Mouse (Mus musculus): ENCODE results near the gene Adamts10. TPM values are rescaled to one million over a fixed set of nuclear protein-coding genes. Genes with fewer than 3 reads are reported as not detected.

Gene Adamts10
- polyA plus RNA-seq, 1 experiment from 2014 or later = 45.9 TPM

DNA sequence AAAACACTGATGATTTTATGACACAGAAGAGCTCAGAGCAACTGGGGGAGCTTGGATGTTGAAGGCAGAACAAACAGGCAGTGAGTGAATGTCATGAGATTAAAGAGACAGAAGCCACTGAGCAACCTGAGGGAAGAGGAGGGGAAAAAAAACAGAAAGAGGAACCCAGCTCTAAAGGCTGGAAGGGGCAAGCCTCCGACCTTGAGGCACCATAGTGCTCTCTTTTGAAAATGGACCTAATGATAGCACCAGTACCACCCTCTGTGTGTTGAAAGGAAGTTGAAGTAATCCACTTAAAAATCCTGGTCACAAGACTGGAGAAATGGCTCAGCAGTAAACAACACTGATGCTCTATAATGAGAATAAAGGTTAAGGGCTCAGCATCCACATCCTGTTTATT lies 40.6 kb downstream of the Adamts10 start:
- no peak overlapping the region for H3K4me2 ChIP-seq (ENCODE audit: low read depth, low read length)
- no peaks in the 10 kb centered on the region for H3K27me3 ChIP-seq (ENCODE audit: control insufficient read depth, insufficient read depth, low read length)
- H3K9me3 ChIP-seq (ENCODE audit: control insufficient read depth, low read length) = no peaks in the 10 kb centered on the region
- H3K4me1 ChIP-seq (ENCODE audit: control insufficient read depth, insufficient read depth, low read length) = no peaks in the 10 kb centered on the region
- H3K9ac ChIP-seq (replicated peaks; ENCODE audit: low read depth, low read length) = no peak overlapping the region
- no peak for ATAC-seq (ENCODE audit: low read depth)
- H3K36me3 ChIP-seq (ENCODE audit: control insufficient read depth, insufficient read depth, low read length) = no peaks in the 10 kb centered on the region
- no peak overlapping the region for H3K4me3 ChIP-seq (ENCODE audit: low read depth, low read length)
- H3K27ac ChIP-seq (ENCODE audit: low read depth, low read length) = no peak overlapping the region
- 87% methylated on average over 1 of the region's 1 CpGs for WGBS

GRCm38 (mm10) chr17:33566182-33566581 lies 42.2 kb downstream of the Adamts10 start:
- H3K27me3 ChIP-seq (ENCODE audit: control insufficient read depth, insufficient read depth, low read length) = no peaks in the 10 kb centered on the region
- H3K4me2 ChIP-seq (ENCODE audit: low read depth, low read length) = no peak overlapping the region
- H3K9ac ChIP-seq (replicated peaks; ENCODE audit: low read depth, low read length) = no peak overlapping the region
- no peak overlapping the region for H3K4me3 ChIP-seq (ENCODE audit: low read depth, low read length)
- WGBS = 77% methylated on average over 2 of the region's 2 CpGs
- H3K9me3 ChIP-seq (ENCODE audit: control insufficient read depth, low read length) = no peaks in the 10 kb centered on the region
- no peaks in the 10 kb centered on the region for H3K36me3 ChIP-seq (ENCODE audit: control insufficient read depth, insufficient read depth, low read length)
- H3K27ac ChIP-seq (ENCODE audit: low read depth, low read length) = no peak overlapping the region
- H3K4me1 ChIP-seq (ENCODE audit: control insufficient read depth, insufficient read depth, low read length) = no peaks in the 10 kb centered on the region
- no peak for ATAC-seq (ENCODE audit: low read depth)

- WGBS = 92% methylated on average over 4 of the region's 4 CpGs
- H3K36me3 ChIP-seq (ENCODE audit: control insufficient read depth, insufficient read depth, low read length) = no peaks in the 10 kb centered on the region
Measured at GRCm38 (mm10) chr17:33584061-33584460, 60.1 kb downstream of the Adamts10 start.

DNA sequence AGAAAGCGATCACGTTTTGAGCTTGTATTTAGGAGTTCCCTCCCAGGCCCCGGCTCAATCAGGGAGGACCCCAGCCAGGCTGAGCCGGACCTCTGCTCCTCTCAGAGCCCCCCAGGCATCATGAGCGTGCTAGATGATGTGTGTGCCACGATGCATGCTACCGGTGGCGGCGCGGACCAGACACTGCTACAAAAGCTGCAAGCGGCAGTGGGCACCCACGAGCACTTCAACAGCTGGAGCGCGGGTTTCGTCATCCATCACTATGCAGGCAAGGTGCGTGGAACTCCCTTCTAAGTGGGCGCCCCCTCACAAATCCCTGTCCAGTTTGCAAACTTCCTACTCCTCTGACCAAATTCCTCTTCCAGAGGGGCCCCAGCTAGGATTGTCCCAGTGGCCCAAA lies 62.0 kb downstream of the Adamts10 start:
- Histone ChIP-seq H3K27ac (ENCODE audit: low read depth, low read length) (no peak overlapping the region), H3K9ac (replicated peaks; ENCODE audit: low read depth, low read length) (no peak overlapping the region), H3K36me3 (ENCODE audit: control insufficient read depth, insufficient read depth, low read length) (no peaks in the 10 kb centered on the region), H3K4me3 (ENCODE audit: low read depth, low read length) (no peak overlapping the region), H3K4me1 (ENCODE audit: control insufficient read depth, insufficient read depth, low read length) (no peaks in the 10 kb centered on the region), H3K27me3 (ENCODE audit: control insufficient read depth, insufficient read depth, low read length) (no peaks in the 10 kb centered on the region), H3K4me2 (ENCODE audit: low read depth, low read length) (no peak overlapping the region), H3K9me3 (ENCODE audit: control insufficient read depth, low read length) (no peaks in the 10 kb centered on the region)
- no peak for ATAC-seq (ENCODE audit: low read depth)
- WGBS = 70% methylated on average over 17 of the region's 17 CpGs

More at GRCm38 (mm10) chr17:33584061-33584460, 60.1 kb downstream of the Adamts10 start:
- H3K4me2 ChIP-seq (ENCODE audit: low read depth, low read length) = no peak overlapping the region
- H3K27ac ChIP-seq (ENCODE audit: low read depth, low read length) = no peak overlapping the region
- no peak overlapping the region for H3K4me3 ChIP-seq (ENCODE audit: low read depth, low read length)
- H3K4me1 ChIP-seq (ENCODE audit: control insufficient read depth, insufficient read depth, low read length) = no peaks in the 10 kb centered on the region
- no peak overlapping the region for H3K9ac ChIP-seq (replicated peaks; ENCODE audit: low read depth, low read length)
- no peak for ATAC-seq (ENCODE audit: low read depth)
- H3K9me3 ChIP-seq (ENCODE audit: control insufficient read depth, low read length) = no peaks in the 10 kb centered on the region
- H3K27me3 ChIP-seq (ENCODE audit: control insufficient read depth, insufficient read depth, low read length) = no peaks in the 10 kb centered on the region

DNA sequence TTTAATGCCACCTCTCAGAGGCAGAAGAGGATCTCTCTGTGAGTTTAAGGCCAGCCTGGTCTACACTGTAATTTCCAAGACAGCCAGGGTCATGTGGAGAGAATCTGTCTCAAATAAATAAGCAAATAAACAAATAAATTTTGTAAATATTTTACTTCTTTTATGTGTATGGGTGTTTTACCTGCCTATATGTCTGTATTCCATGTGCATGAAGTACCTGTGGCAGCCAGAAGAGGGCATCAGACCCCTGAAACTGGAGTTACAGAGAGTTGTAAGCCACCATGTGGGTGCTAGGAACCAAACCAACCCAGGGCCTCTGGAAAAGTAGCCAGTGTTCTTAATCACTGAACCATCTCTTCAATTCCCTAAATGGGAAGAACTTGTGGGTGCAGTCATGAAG lies 73.3 kb downstream of the Adamts10 start:
- Histone ChIP-seq H3K27me3 (ENCODE audit: control insufficient read depth, insufficient read depth, low read length) (no peaks in the 10 kb centered on the region), H3K27ac (ENCODE audit: low read depth, low read length) (no peak overlapping the region), H3K4me3 (ENCODE audit: low read depth, low read length) (no peak overlapping the region), H3K9ac (replicated peaks; ENCODE audit: low read depth, low read length) (no peak overlapping the region), H3K9me3 (ENCODE audit: control insufficient read depth, low read length) (no peaks in the 10 kb centered on the region), H3K4me2 (ENCODE audit: low read depth, low read length) (no peak overlapping the region), H3K36me3 (ENCODE audit: control insufficient read depth, insufficient read depth, low read length) (no peaks in the 10 kb centered on the region), H3K4me1 (ENCODE audit: control insufficient read depth, insufficient read depth, low read length) (no peaks in the 10 kb centered on the region)
- ATAC-seq (ENCODE audit: low read depth) = no peak

GRCm38 (mm10) chr17:33598506-33598905 lies 74.5 kb downstream of the Adamts10 start:
- Histone ChIP-seq H3K9ac (replicated peaks; ENCODE audit: low read depth, low read length) (no peak overlapping the region), H3K27ac (ENCODE audit: low read depth, low read length) (no peak overlapping the region), H3K36me3 (ENCODE audit: control insufficient read depth, insufficient read depth, low read length) (no peaks in the 10 kb centered on the region), H3K4me3 (ENCODE audit: low read depth, low read length) (no peak overlapping the region), H3K27me3 (ENCODE audit: control insufficient read depth, insufficient read depth, low read length) (no peaks in the 10 kb centered on the region), H3K4me1 (ENCODE audit: control insufficient read depth, insufficient read depth, low read length) (no peaks in the 10 kb centered on the region), H3K9me3 (ENCODE audit: control insufficient read depth, low read length) (no peaks in the 10 kb centered on the region), H3K4me2 (ENCODE audit: low read depth, low read length) (no peak overlapping the region)
- 95% methylated on average over 5 of the region's 5 CpGs for WGBS
- no peak for ATAC-seq (ENCODE audit: low read depth)

- Histone ChIP-seq H3K4me3 (ENCODE audit: low read depth, low read length) (no peak overlapping the region), H3K27ac (ENCODE audit: low read depth, low read length) (no peak overlapping the region), H3K36me3 (ENCODE audit: control insufficient read depth, insufficient read depth, low read length) (no peaks in the 10 kb centered on the region), H3K27me3 (ENCODE audit: control insufficient read depth, insufficient read depth, low read length) (no peaks in the 10 kb centered on the region), H3K4me2 (ENCODE audit: low read depth, low read length) (no peak overlapping the region), H3K4me1 (ENCODE audit: control insufficient read depth, insufficient read depth, low read length) (no peaks in the 10 kb centered on the region), H3K9ac (replicated peaks; ENCODE audit: low read depth, low read length) (no peak overlapping the region), H3K9me3 (ENCODE audit: control insufficient read depth, low read length) (no peaks in the 10 kb centered on the region)
- 85% methylated on average over 8 of the region's 8 CpGs for WGBS
- no peak for ATAC-seq (ENCODE audit: low read depth)
Measured at GRCm38 (mm10) chr17:33599836-33600475, 76.0 kb downstream of the Adamts10 start.

DNA sequence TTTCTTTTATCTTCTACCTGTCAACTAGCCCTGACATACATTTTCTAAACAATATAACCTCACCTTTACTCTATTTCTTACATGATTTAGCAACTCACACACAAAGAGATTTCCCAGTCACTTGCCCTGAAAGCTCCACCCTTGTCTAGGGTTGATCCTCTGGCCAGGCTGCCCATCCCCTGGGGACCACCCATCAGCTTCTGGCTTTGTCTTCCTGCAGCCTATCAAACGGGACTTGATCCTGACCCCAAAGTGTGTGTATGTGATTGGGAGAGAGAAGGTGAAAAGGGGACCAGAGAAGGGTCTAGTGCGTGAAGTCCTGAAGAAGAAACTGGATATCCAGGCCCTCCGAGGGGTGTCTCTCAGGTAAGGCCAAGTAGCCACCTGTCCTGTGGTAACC lies 76.8 kb downstream of the Adamts10 start:
- Histone ChIP-seq H3K9me3 (ENCODE audit: control insufficient read depth, low read length) (no peaks in the 10 kb centered on the region), H3K4me1 (ENCODE audit: control insufficient read depth, insufficient read depth, low read length) (no peaks in the 10 kb centered on the region), H3K9ac (replicated peaks; ENCODE audit: low read depth, low read length) (no peak overlapping the region), H3K27ac (ENCODE audit: low read depth, low read length) (no peak overlapping the region), H3K36me3 (ENCODE audit: control insufficient read depth, insufficient read depth, low read length) (no peaks in the 10 kb centered on the region), H3K27me3 (ENCODE audit: control insufficient read depth, insufficient read depth, low read length) (no peaks in the 10 kb centered on the region), H3K4me3 (ENCODE audit: low read depth, low read length) (no peak overlapping the region), H3K4me2 (ENCODE audit: low read depth, low read length) (no peak overlapping the region)
- ATAC-seq (ENCODE audit: low read depth) = no peak
- WGBS = 85% methylated on average over 3 of the region's 3 CpGs

GRCm38 (mm10) chr17:33601947-33602346 lies 77.9 kb downstream of the Adamts10 start:
- no peaks in the 10 kb centered on the region for H3K9me3 ChIP-seq (ENCODE audit: control insufficient read depth, low read length)
- no peak overlapping the region for H3K27ac ChIP-seq (ENCODE audit: low read depth, low read length)
- H3K4me1 ChIP-seq (ENCODE audit: control insufficient read depth, insufficient read depth, low read length) = no peaks in the 10 kb centered on the region
- no peaks in the 10 kb centered on the region for H3K36me3 ChIP-seq (ENCODE audit: control insufficient read depth, insufficient read depth, low read length)
- H3K27me3 ChIP-seq (ENCODE audit: control insufficient read depth, insufficient read depth, low read length) = no peaks in the 10 kb centered on the region
- H3K9ac ChIP-seq (replicated peaks; ENCODE audit: low read depth, low read length) = no peak overlapping the region
- H3K4me2 ChIP-seq (ENCODE audit: low read depth, low read length) = no peak overlapping the region
- ATAC-seq (ENCODE audit: low read depth) = no peak
- 83% methylated on average over 12 of the region's 12 CpGs for WGBS
- H3K4me3 ChIP-seq (ENCODE audit: low read depth, low read length) = no peak overlapping the region

All from neural tube, embryonic 14.5 days (tissue).